Mouse (Mus musculus): ENCODE results near the gene Slc16a11.

The Slc16a11 gene

DNA sequence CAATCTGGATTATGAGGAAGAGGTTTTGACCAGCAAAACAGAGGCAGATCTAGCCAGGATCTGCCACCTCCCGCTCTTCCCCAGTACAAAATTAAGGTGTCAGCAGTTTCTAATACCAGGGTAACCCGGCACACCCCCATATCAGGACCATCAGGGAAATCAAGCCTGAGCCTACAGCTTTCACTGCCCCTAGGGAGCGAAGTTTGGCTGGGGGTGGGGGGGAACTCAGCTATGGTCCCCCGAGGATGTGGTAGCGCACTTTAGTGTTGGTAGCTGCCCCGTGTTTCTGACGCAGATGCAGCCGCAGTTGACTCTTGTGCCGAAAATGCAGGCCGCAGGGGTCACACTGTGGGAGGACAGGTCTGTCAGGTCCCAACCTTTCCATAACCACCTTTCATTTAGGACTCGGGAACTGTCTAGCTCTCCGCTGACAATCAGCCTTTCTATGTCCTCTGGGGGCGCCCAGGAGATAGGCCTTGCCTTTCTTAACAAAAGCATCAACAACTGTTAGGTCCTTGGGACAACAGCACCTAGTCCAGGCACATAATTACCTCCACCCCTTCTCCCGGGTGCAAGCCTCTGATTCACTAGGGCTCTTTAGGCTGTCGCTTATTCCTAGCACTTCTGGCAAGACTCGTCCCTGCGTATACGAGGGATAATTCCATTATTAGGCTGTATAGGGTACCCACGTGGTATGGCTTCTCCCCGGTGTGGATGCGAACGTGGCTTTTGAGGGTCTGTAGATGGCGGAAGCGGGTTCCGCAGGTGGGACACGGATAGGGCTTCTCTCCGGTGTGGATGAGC lies 13.4 kb downstream of the Slc16a11 start:
- DNase-seq (ENCODE audit: low spot score in 2 of 2): no peak

DNA sequence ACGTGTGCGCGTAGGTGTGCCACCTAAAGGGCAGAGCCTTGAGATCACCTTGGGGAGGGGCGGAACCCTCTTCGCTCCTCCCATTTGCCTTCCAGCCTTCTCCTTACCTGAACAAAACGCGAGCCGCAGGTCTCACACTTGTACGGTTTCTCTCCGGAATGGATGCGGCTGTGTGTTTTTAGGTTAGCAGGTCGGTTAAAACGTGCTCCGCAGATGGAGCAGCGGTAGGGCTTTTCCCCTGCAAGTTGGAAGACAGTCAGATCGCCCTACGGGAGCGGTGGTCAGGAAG lies 14.0 kb downstream of the Slc16a11 start:
- no peak for DNase-seq (ENCODE audit: low spot score in 2 of 2)

DNA sequence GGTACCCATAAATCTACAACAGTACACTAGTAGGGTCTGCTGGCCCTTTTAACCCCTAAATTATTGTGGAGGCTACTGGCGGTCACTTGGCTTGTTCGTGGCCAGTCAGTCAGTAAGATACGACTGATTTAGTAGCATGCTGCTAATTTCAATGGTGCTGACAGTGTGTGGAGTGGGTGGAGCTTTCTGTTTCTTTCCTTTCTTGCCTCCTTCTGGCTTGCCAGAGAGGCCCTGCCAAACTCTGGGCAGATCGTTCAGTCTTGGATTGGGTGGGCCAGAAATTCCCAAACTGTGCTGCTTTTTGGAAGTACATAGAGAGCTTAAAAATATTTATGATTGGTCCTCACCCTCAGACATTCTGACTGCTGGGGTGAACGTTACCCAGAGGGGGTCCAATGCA lies 14.6 kb downstream of the Slc16a11 start:
- DNase-seq (ENCODE audit: low spot score in 2 of 2): no peak

DNA sequence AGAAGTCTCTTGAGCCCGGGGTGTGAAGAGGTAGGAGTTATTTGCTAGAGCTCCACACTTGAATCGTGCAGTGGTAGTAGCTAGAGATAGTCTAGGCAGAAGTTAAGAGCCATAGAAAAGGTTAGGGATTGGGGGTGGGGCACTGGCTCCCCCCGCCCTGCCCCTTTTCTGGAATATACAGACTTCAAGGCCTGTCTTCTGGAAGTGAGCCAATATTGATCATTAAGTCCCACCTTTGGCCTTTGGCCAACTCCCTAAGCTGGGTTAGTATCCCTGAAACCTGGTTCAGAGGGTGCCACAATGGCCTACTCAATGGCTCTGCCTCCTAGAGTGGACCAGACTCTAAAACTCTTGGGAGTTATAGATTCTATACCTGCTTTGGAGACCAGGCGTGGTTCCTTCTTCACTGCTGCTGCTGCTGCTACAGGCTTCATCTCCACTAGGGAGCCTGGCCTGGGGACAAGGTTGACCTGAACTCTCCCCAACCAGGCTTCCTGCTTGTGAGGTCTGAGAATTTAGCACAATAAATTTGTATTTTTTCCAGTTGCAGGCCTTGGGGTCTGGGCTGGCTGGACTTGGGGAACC lies 15.2 kb downstream of the Slc16a11 start:
- no peak for DNase-seq (ENCODE audit: low spot score in 2 of 2)

DNA sequence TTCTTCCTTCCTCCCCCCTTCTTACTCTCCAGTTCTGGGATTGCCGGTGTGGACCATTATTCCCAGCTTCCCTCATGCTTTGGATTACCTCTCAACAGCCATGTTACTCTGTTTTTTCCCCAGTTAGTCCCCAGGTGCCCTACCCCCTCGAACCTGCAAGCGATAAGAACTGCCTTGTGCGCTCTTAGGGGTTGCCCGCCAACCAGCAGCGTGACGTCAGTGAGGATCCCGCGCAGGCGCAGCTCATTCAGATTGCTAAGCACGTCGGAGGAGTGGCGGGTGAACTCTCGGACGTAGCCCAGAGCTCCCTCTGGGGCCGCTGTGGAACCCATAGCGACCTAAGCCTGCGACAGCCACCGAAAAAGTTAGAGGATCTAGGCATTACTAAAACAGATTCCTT lies 16.3 kb downstream of the Slc16a11 start:
- DNase-seq (ENCODE audit: low spot score in 2 of 2): peak; percentile 66 to 86

DNA sequence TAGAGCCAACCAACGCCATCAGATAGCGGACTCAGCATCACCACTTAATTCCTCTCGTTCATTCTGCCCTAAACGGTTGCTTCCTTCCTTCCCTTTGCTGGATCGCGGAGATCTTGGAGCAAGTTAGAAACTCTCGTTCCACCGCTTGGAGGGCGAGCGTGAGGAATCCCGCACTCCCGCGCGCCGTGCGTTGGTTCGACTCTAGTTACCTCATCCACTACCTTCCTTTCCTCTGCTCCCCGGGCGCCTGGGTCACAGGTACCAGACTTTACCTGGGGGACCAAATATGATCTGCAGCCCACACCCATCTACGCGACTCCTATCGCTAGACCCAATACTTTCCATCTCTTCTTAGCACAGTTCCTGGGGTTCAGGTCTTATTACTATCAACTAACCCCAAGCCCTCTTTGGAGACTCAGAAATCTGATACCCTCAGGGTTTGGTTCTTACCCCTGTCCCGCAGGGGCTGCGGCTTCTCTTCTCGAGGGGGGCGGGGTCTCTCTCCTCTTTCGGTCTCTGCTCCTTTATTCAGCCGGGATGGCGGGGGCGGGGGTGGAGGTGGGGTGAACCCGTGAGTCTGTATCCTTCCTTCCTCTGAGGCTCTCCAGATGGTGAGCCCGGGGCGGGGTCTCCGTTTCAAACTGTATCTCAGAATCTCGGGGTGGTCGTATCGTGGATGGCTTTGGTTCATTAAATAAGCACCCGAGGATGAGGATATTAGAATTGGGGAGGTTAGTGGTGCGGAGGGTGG lies 16.9 kb downstream of the Slc16a11 start, which contains the start of gene Bcl6b:
Gene Bcl6b, minus strand, starts transcription at position 539 of the 751 bp plus-strand sequence.
- no peak for DNase-seq (ENCODE audit: low spot score in 2 of 2)

DNA sequence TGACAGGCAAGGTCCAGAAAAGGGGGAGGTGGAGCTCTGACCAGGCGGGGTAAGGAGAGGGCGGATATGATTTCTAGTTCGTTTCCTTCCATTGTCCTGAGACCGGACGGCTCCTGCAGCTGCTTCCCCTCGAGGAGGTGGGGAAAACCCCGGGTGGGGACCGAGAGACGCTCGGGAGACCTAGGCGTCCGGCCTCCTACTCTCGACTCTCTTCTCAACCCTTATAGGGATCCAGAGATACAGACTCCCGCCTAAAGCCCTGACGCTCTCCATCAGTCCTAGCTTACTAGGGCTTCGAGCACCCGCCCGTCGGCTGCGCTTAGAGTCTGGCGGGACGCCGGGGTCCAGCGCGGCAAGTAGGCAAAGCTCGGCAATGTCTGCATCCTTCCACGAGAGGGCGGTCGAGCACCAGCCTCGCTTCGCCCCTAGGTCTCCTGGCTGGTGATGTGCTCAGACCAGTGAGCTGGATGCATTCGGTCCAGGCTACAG lies 17.7 kb downstream of the Slc16a11 start:
- DNase-seq (ENCODE audit: low spot score in 2 of 2): peak; percentile 85 to 90

DNA sequence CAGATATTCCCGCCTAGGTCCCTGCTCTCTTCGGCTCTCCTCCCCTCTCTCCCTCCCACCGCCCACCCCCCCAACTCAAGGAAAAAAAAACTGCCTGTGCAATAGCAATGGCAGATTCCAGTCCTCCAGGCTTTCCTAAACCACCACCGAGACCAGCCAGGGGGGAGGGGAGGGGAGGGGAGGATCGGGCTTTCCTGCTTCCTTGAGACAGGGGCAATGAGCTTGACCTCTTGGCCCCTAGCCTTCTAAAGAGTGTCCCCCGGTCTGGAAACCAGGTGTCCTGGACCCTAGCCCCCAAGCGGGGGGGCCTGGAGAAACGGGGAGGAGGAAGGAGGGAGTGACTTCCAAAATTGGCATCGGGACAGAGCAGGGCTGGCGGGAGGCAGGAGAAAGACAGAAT lies 20.0 kb downstream of the Slc16a11 start:
- DNase-seq (ENCODE audit: low spot score in 2 of 2): peak in 1 of 2 experiments; percentile 61

DNA sequence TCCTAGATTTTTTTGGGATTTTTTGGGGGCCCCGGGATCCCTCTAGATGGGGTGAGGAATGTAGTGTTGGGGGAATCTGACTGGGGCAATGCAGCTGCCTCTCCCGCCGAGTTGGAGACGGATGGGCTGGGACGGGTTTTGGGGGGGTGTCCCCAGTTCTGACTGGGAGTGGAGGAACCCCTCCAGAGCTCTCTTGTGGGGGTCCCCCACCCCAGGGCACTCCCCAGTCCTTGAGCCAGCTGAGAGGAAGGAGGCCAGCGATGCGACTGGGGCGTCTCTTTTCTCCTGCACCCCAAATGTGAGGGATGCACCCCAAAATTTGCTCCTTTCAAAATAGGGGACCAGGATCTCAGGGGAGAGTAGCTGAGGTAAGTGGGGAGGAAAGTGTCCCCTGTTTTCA lies 20.5 kb downstream of the Slc16a11 start:
- no peak for DNase-seq (ENCODE audit: low spot score in 2 of 2)

DNA sequence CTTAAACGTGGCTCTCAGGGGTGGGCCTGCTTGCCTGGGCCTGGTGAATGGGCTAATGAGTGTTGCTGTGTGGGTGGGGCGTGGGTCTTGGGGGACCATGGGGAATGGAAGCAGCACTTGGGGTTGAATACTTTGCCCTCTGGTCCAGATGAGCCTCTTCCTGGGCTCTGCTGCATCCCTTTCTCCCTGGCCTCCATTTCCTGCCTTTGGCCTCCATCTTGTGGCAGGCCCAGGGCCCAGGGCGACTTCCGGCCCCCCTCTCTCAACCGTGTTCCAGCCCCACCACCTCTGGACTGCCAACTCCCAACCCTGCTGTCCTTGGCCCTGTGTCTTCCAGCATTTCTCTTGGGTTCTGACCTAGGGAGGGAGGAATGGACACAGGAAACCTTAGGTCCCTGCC lies 21.5 kb downstream of the Slc16a11 start:
- no peak for DNase-seq (ENCODE audit: low spot score in 2 of 2)

DNA sequence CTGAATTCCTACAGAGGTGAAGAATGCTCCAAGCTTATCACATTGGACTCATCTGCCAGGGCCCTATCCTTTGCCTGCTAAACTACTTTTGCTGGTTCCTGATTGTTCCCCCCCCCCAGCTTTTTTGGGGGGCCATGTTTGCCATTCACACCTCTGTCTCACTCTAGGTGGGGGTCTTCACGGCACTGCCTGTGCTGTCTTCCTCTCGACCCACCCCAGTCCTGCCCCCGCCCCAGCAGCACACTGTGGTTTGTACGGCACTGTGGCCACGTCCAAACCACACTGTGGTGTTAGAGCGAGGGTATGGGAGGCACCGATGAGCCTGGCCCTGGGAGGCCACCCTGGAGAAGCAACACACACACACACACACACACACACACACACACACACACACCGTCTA lies 21.9 kb downstream of the Slc16a11 start:
- DNase-seq (ENCODE audit: low spot score in 2 of 2): no peak

DNA sequence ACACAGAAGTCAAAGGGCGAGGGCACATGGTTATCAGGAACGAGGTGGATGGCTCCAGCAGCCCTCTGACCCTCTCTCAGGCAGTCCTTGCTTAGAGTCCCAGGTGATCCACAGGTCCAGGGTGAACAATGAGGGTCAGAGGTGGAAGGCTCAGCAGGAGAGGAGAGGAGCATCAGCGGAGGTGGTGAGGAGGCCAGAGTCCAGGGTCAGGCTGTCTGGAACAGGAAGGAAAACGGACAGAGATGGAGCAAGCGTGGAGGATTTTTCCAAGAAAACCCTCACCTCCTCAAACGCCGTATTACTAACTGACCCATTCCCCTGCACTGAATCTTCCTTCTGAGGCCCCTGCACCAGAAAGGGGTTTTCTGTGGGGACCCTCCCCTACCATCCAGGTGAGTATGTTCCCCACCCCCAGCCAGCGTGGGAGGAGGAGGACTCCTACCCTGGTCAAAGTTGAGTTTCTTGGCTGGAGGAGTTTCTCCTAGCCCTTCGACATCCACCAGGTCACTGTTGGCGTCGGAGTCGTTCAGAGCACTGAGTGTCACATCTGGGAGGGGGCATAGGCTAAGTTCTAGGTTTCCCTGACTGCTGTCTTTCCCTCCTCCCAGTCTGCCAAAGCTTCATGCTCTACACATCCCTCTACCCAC lies 22.8 kb downstream of the Slc16a11 start:
- DNase-seq (ENCODE audit: low spot score in 2 of 2): no peak

DNA sequence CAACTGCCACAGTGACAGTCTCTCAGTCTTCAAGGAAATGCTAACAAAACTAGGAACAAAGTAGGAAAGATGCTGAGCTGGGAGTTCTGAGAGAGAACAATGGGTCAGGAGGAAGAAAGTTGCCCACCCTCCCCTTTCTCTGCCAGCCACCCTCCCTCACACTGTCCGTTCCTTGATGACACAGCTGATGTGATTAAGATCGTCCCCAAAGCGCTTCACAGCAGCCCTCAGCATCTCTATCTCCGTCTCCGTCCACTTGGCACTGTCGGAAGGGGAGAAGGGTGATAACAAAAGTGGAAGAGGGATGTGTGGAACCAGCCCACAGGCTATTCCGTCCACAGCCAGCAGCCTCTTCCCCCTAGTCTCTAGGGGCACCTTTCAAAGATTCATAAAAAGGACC lies 24.2 kb downstream of the Slc16a11 start:
- DNase-seq (ENCODE audit: low spot score in 2 of 2): no peak

DNA sequence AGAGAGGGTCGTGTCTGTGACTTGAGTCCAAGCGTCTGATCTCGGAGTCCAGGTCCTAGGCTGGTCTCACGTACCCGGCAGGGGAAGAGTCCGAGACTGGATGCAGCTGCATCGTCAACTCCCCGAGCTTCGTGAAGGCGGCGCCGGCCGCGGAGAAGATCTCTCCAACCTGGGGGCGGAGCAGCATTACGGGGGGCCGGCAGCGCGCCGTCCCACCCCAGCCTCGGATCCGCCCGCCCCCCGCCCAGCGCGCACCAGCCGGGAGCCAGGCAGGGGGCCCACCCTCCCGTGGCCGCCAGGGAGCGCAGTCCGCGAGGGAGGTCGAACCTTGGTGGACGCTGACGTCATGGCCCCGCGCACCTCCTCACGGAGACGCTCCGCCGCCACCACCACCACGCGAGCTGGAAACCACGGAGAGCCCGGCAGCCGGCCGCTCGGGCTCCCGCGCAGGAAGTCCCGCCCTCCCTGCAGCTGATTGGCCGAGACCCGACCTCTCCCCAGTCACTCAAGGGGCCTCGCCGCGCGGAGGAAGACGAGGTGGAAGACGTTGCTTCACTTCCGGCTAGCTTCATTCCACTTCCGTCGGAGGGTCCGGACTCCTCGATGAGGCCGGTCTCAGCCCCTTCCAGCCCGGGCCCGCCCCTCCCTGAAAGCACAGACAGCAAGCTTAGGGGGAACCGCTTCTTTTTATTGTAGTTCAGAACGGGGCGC lies 25.1 kb downstream of the Slc16a11 start, which contains the start of gene 0610010K14Rik:
Gene 0610010K14Rik, minus strand, starts transcription at position 458 of the 711 bp plus-strand sequence.
- peak; percentile 98 to 99 for DNase-seq (ENCODE audit: low spot score in 2 of 2)

DNA sequence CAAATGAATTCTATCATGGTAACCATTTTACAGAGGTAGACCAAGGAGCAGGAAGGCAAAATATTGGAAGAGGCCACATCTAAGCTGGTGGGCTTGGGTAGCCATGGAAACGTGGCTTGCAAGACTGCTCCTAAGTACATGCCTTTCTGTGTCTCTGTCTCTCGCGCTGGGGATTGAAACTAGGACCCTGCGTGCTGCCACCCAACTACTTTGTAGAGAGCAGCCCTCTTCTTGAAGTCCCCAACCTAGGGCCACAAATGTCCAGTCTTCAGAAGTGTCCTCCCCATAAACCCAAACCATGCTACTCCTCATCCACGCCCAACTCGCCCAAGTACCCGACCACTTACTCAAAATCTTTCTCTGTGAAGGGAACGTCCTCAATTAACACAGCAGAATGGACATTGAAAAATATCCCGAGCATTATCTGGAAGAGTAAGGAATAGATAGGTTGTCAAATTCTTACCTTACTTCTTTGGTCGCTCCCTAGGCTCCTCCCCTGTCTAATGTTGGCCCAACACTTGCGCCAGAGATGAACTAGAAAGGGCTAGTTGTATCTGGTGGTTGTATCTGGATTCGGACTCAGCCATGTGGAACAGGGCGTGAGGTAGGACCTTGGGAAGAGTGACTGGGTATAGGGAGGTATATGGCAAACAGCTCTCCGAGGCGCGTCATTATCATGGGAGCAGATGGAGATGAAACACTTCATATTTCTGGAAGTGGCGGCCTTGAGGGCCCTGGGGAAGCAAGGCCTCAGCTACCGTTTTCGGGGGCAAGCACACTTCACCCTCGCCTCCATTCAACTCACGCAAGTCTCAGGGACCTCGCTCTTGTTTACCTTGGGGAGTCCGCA lies 26.3 kb downstream of the Slc16a11 start:
- DNase-seq (ENCODE audit: low spot score in 2 of 2): no peak

DNA sequence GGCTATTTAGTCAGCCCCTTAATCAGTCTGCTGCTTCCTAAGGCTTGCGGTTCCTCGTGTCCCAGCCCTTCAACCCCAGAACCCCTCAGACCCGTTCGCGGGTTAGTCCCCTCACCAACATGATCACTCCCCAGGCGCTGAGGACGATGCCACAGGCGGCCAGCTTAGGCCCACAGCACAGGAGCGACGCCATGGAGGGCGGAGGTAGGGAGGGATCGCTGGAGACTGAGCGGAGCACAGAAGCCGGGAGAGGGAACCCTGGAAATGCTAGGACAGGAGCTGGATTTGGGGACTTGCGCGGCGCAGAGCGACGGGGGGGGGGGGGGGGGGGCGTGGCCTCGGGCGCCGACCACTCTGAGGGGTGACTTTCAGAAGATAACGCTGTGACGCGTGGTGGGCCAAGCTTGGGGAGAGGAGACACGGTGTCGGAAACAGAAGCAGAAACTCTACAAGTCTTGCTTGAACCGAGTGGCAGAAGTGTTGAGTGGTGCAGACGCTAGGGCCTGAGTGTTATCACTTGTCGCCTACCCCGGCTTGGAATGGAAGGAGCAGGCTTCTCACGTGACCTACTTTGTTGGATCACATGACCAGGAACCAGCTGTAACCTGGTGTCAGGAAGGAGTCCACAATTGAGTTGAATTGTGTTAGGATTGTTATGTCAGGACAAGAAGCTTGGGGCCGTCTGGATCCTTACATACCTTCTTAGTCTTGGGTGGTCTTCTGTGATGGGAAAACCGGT lies 27.2 kb downstream of the Slc16a11 start, which contains the start of the genes Gm21988 and Rnasek:
Gene Gm21988, minus strand, starts transcription at position 290 of the 739 bp plus-strand sequence.
Gene Rnasek, minus strand, starts transcription at position 302 of the 739 bp plus-strand sequence.
- peak in 1 of 2 experiments; percentile 71 for DNase-seq (ENCODE audit: low spot score in 2 of 2)

DNA sequence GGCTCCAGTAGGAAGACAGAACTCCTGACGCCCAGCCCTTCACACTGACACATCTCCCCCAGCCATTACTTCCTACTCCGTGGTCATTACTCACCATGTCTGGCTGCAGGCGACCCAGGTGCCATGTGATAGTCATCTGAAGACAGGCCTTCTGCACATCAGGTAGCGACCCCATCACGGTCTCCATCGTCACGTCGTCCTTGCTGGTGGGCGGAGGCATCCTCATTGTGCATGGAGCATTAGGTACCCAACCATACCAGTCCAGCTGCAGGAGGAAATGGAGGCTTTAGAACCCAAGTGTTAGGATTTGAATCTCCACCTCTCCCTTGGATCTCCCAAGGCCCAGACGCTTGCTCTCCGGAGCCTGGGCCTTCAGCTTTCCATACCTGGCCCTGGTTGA lies 30.0 kb downstream of the Slc16a11 start:
- no peak for DNase-seq (ENCODE audit: low spot score in 2 of 2)

DNA sequence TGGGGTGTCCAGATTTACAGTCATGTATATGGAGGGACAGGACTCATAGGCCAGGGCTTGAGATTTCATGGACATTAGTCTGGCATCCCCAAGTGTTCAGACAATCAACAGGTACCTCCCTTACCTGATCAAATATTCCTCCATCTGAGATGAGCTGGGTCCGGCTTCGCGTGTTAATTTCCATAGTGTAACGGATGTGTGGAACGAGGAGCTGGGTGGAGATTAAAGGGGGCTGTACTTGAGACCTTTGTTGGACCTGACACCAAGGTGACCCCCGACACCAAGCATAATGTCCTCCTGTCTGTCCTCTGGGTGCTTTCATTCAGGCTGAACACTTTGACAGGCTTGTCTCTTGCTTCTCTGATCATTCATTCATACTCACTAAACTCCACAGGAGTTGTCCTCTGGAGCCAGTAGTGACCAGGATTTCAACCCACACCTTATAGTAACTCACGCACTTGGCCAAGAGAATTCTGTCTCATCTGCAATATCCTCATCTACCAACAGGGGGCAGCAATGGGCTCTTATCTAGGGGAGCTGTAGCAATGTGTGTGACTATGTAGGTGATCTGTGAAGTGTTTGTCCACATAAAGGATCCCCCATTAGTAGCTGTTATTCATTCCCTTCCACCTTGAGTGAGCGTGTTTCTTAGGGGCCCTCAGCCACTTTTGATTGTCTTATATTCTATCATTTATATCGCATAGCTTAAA lies 34.7 kb downstream of the Slc16a11 start:
- peak in 1 of 2 experiments; percentile 28 for DNase-seq (ENCODE audit: low spot score in 2 of 2)

DNA sequence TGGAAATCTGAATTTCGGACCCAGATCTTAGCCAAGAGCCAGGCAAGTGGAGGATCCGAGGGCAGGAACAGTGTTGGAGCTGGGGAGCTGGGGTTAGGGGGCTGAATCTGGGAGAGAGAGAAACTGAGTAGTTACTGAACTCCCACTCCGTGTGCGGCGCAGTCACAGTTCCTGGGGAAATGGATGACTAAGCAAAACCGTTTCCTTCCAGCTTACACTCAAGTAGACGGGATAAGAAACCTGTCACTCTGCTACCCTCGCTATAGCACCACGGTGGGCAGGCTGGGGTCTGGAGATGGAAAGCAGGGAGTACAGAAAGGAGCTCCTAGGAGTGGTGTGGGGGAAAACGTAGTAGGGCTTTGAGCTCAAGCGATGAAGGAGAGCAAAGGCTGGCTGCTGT lies 37.6 kb downstream of the Slc16a11 start:
- DNase-seq (ENCODE audit: low spot score in 2 of 2): no peak
